Mouse (Mus musculus): ENCODE measurements at regions not wholly inside any gene's neighbourhood (a gene's known extent, or its start where the extent isn't known, plus 50 kb on each side); places are given as distances from the start of the nearest gene placed in this dataset.
"Not testable (repeated sequence)": the region's sequence is repeated elsewhere in the genome, so short reads cannot be mapped to it uniquely, and the experiment has no call there.

DNA sequence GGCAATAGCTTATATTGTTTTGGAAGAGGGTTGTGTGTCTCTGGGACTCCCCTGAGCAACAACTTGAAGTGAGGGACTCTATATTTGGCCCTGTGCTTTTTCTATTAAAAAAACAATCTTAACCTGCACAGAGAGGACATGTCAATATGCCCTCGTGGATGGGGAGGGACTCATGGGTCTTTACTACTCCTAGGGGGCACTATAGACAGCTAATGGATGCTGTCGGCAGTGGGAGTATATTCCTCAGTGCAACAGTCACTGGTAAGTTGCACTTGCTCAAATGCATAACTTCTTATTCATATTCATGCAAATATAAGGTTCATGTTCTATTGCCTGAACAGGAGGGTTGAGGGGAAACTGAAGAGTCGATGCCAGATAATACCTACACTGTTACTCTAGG, 135.9 kb upstream of the Tet2 start:
- ATAC-seq (ENCODE audit: low FRiP score, low read depth), result no peak
- H3K9me3 ChIP-seq (ENCODE audit: control insufficient read depth, low read length), result no peaks in the 10 kb centered on the region
- no peak overlapping the region for H3K9ac ChIP-seq (ENCODE audit: low read depth, low read length, severe bottlenecking)
- no peak for DNase-seq (ENCODE audit: low spot score)
- H3K27ac ChIP-seq (replicated peaks; ENCODE audit: low read depth, low read length), result no peak overlapping the region
- 77% methylated on average over 3 of the region's 3 CpGs for WGBS
- no peaks in the 10 kb centered on the region for H3K36me3 ChIP-seq (ENCODE audit: control insufficient read depth, insufficient read depth, low read length)
- H3K4me2 ChIP-seq (replicated peaks; ENCODE audit: low read depth, low read length, severe bottlenecking), result no peak overlapping the region
- no peak overlapping the region for H3K4me3 ChIP-seq (replicated peaks; ENCODE audit: low read length)
- no peak for TF ChIP-seq POLR2A (IDR thresholded peaks at IDR 0.05; ENCODE audit: borderline replicate concordance, extremely low read depth, insufficient read depth, insufficient read length)
- H3K27me3 ChIP-seq (ENCODE audit: control insufficient read depth, insufficient read depth, low read length), result no peaks in the 10 kb centered on the region
- no peaks in the 10 kb centered on the region for H3K4me1 ChIP-seq (ENCODE audit: control insufficient read depth, insufficient read depth, low read length)

DNA sequence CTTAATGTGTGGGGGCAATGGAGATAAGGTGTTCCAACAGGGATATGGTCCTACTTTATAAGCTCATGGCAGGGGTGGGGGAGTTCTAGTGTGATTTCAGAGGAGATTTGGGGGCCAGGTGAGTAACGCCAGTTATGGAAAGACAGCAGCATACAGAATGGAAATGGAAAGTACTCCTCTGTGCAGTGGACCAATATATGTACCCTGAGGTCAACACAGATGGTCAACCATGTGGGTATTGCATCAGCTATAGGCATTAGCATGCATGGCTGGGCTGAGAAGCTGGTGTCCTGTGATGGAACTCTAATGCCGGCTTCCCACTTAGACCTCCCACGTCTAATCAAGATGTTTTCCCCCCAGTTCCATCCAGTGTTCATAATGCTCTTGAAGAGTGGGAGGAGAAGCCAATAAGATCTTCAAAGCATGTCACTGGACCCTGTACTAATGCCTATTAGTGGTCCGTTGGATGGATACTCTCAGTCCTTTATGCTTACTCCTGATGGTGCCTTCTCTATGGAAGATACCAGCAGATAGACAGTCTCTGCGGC, 139.3 kb upstream of the Tet2 start:
- no peak overlapping the region for H3K9ac ChIP-seq (ENCODE audit: low read depth, low read length, severe bottlenecking)
- ATAC-seq (ENCODE audit: low FRiP score, low read depth) (no peak), DNase-seq (ENCODE audit: low spot score) (no peak)
- no peak overlapping the region for H3K4me2 ChIP-seq (replicated peaks; ENCODE audit: low read depth, low read length, severe bottlenecking)
- WGBS, result 96% methylated on average over 5 of the region's 5 CpGs
- H3K36me3 ChIP-seq (ENCODE audit: control insufficient read depth, insufficient read depth, low read length), result no peaks in the 10 kb centered on the region
- no peak overlapping the region for H3K27ac ChIP-seq (replicated peaks; ENCODE audit: low read depth, low read length)
- no peaks in the 10 kb centered on the region for H3K9me3 ChIP-seq (ENCODE audit: control insufficient read depth, low read length)
- TF ChIP-seq POLR2A (IDR thresholded peaks at IDR 0.05; ENCODE audit: borderline replicate concordance, extremely low read depth, insufficient read depth, insufficient read length), result no peak
- H3K4me3 ChIP-seq (replicated peaks; ENCODE audit: low read length), result no peak overlapping the region
- no peaks in the 10 kb centered on the region for H3K4me1 ChIP-seq (ENCODE audit: control insufficient read depth, insufficient read depth, low read length)
- no peaks in the 10 kb centered on the region for H3K27me3 ChIP-seq (ENCODE audit: control insufficient read depth, insufficient read depth, low read length)

DNA sequence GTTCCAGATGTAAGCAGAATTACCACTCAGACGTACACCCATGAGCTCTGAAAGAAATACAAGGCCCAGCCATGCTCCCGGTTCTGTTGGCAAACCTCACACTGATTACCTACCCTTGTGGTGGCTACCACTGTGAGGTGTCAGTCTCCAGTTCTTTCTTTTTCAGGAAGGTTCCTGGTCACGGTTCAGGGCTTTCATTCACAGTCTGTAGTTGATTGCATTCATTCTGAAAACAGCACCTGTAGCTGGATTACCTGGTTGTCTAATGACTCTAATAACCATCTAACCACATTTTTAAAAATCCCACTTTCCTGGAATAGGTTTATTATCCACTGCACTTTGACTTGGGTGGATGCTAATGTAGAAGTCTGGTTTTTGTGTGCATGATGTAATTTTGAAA, 139.8 kb upstream of the Tet2 start:
- no peak for TF ChIP-seq POLR2A (IDR thresholded peaks at IDR 0.05; ENCODE audit: borderline replicate concordance, extremely low read depth, insufficient read depth, insufficient read length)
- Histone ChIP-seq H3K9ac (ENCODE audit: low read depth, low read length, severe bottlenecking) (no peak overlapping the region), H3K27ac (replicated peaks; ENCODE audit: low read depth, low read length) (no peak overlapping the region), H3K4me2 (replicated peaks; ENCODE audit: low read depth, low read length, severe bottlenecking) (no peak overlapping the region), H3K9me3 (ENCODE audit: control insufficient read depth, low read length) (no peaks in the 10 kb centered on the region), H3K36me3 (ENCODE audit: control insufficient read depth, insufficient read depth, low read length) (no peaks in the 10 kb centered on the region), H3K27me3 (ENCODE audit: control insufficient read depth, insufficient read depth, low read length) (no peaks in the 10 kb centered on the region), H3K4me3 (replicated peaks; ENCODE audit: low read length) (no peak overlapping the region), H3K4me1 (ENCODE audit: control insufficient read depth, insufficient read depth, low read length) (no peaks in the 10 kb centered on the region)
- WGBS, result 85% methylated on average over 3 of the region's 3 CpGs
- ATAC-seq (ENCODE audit: low FRiP score, low read depth) (no peak), DNase-seq (ENCODE audit: low spot score) (no peak)

DNA sequence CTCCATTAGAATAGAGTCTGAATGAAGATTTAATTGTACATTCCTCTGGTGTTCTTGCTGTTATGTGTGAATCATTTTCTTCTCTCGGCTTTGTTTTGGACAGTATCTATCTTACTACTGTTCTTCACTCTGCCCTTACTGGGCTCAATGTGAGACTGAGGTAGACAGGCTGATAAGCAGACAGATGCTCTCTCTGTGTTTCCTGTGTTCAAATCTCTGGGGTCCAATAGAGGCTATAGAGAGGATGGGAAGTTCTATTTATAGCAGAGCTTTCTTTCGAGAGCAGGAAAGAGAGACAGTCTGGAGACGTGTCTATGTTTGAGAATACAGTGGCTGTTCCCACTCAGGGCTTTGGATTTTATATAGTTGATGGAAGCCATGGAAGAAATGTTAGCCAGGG, 140.5 kb upstream of the Tet2 start:
- Histone ChIP-seq H3K4me3 (replicated peaks; ENCODE audit: low read length) (no peak overlapping the region), H3K4me2 (replicated peaks; ENCODE audit: low read depth, low read length, severe bottlenecking) (no peak overlapping the region), H3K27ac (replicated peaks; ENCODE audit: low read depth, low read length) (no peak overlapping the region), H3K9me3 (ENCODE audit: control insufficient read depth, low read length) (no peaks in the 10 kb centered on the region), H3K9ac (ENCODE audit: low read depth, low read length, severe bottlenecking) (no peak overlapping the region), H3K4me1 (ENCODE audit: control insufficient read depth, insufficient read depth, low read length) (no peaks in the 10 kb centered on the region), H3K27me3 (ENCODE audit: control insufficient read depth, insufficient read depth, low read length) (no peaks in the 10 kb centered on the region), H3K36me3 (ENCODE audit: control insufficient read depth, insufficient read depth, low read length) (no peaks in the 10 kb centered on the region)
- no peak for TF ChIP-seq POLR2A (IDR thresholded peaks at IDR 0.05; ENCODE audit: borderline replicate concordance, extremely low read depth, insufficient read depth, insufficient read length)
- DNase-seq (ENCODE audit: low spot score), result no peak
- ATAC-seq (ENCODE audit: low FRiP score, low read depth), result no peak
- 61% methylated on average over 3 of the region's 3 CpGs for WGBS

DNA sequence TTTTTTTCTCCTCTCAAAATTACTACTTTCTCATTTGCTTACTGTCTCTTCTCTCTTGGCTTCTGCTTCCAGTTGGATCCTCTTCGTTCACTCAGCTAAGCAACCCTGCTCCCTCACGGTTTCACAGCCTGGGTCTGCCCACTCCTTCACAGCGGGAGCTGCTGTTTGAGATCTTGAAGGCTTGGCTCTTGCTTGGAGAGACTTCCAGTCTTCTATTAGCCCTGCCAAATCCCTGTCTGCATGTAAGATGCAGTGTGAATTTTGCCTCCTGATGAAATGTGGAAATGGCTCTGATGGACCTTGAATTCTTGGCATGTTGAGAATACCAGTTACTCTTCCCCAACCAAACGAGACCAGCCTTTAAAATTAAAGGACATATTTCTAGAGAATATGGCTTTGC, 149.1 kb upstream of the Tet2 start:
- H3K4me1 ChIP-seq (ENCODE audit: control insufficient read depth, insufficient read depth, low read length), result no peaks in the 10 kb centered on the region
- no peak overlapping the region for H3K4me3 ChIP-seq (replicated peaks; ENCODE audit: low read length)
- ATAC-seq (ENCODE audit: low FRiP score, low read depth) (no peak), DNase-seq (ENCODE audit: low spot score) (no peak)
- H3K36me3 ChIP-seq (ENCODE audit: control insufficient read depth, insufficient read depth, low read length), result no peaks in the 10 kb centered on the region
- TF ChIP-seq POLR2A (IDR thresholded peaks at IDR 0.05; ENCODE audit: borderline replicate concordance, extremely low read depth, insufficient read depth, insufficient read length), result no peak
- 39% methylated on average over 4 of the region's 4 CpGs for WGBS
- no peak overlapping the region for H3K27ac ChIP-seq (replicated peaks; ENCODE audit: low read depth, low read length)
- no peak overlapping the region for H3K9ac ChIP-seq (ENCODE audit: low read depth, low read length, severe bottlenecking)
- H3K4me2 ChIP-seq (replicated peaks; ENCODE audit: low read depth, low read length, severe bottlenecking), result no peak overlapping the region
- no peaks in the 10 kb centered on the region for H3K27me3 ChIP-seq (ENCODE audit: control insufficient read depth, insufficient read depth, low read length)
- H3K9me3 ChIP-seq (ENCODE audit: control insufficient read depth, low read length), result no peaks in the 10 kb centered on the region

DNA sequence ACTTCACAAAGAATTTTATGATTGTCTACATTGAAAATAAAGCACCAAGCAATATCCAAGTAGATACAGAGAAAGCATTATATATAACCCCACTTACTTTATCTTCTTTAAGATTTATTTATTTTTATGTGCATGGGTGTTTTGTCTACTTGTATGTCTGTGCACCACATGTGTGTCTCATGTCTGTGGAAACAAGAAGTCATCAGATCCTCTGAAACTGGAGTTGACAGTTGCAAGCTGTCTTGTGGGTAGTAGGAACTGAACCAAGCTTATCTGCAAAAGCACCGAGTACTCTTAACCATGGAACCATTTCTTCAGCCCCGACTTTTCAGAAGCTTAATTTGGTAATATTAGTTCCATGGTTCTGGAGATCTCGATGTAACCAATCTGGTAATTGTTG, 151.2 kb upstream of the Tet2 start:
- WGBS, result 87% methylated on average over 3 of the region's 3 CpGs
- no peaks in the 10 kb centered on the region for H3K36me3 ChIP-seq (ENCODE audit: control insufficient read depth, insufficient read depth, low read length)

DNA sequence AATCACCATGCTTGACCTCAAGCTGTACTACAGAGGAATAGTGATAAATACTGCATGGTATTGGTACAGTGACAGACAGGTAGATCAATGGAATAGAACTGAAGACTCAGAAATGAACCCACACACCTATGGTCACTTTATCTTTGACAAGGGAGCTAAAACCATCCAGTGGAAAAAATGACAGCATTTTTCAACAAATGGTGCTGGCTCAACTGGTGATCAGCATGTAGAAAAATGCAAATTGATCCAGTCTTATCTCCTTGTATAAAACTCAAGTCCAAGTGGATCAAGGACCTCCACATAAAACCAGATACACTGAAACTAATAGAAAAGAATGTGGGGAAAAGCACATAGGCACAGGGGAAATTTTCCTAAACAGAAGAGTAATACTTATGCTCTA, 159.9 kb upstream of the Tet2 start:
- not testable (repeated sequence) for ATAC-seq (ENCODE audit: low FRiP score, low read depth); H3K9me3 ChIP-seq (ENCODE audit: control insufficient read depth, low read length); H3K4me2 ChIP-seq (replicated peaks; ENCODE audit: low read depth, low read length, severe bottlenecking)

More for the DNA sequence above, 151.2 kb upstream of the Tet2 start:
- ATAC-seq (ENCODE audit: low FRiP score, low read depth), result no peak
- TF ChIP-seq POLR2A (IDR thresholded peaks at IDR 0.05; ENCODE audit: borderline replicate concordance, extremely low read depth, insufficient read depth, insufficient read length), result no peak
- no peak overlapping the region for H3K27ac ChIP-seq (replicated peaks; ENCODE audit: low read depth, low read length)
- no peaks in the 10 kb centered on the region for H3K9me3 ChIP-seq (ENCODE audit: control insufficient read depth, low read length)
- no peak overlapping the region for H3K4me2 ChIP-seq (replicated peaks; ENCODE audit: low read depth, low read length, severe bottlenecking)
- no peaks in the 10 kb centered on the region for H3K4me1 ChIP-seq (ENCODE audit: control insufficient read depth, insufficient read depth, low read length)
- no peak overlapping the region for H3K9ac ChIP-seq (ENCODE audit: low read depth, low read length, severe bottlenecking)
- H3K4me3 ChIP-seq (replicated peaks; ENCODE audit: low read length), result no peak overlapping the region
- DNase-seq (ENCODE audit: low spot score), result no peak
- no peaks in the 10 kb centered on the region for H3K27me3 ChIP-seq (ENCODE audit: control insufficient read depth, insufficient read depth, low read length)

More for the DNA sequence above, 159.9 kb upstream of the Tet2 start:
- not testable (repeated sequence) for H3K4me1 ChIP-seq (ENCODE audit: control insufficient read depth, insufficient read depth, low read length); H3K36me3 ChIP-seq (ENCODE audit: control insufficient read depth, insufficient read depth, low read length); H3K27ac ChIP-seq (replicated peaks; ENCODE audit: low read depth, low read length); DNase-seq (ENCODE audit: low spot score); H3K27me3 ChIP-seq (ENCODE audit: control insufficient read depth, insufficient read depth, low read length); H3K9ac ChIP-seq (ENCODE audit: low read depth, low read length, severe bottlenecking); H3K4me3 ChIP-seq (replicated peaks; ENCODE audit: low read length)
